Mouse (Mus musculus): Measurements from ENCODE around the gene Prss56.

Prss56 gene

GRCm38 (mm10) chr1:87183013-87183412 lies at the start of gene Prss56:
Prss56 (plus strand) TSS chr1:87183313.
- no peak for DNase-seq (ENCODE audit: low read depth, low spot score)

DNA sequence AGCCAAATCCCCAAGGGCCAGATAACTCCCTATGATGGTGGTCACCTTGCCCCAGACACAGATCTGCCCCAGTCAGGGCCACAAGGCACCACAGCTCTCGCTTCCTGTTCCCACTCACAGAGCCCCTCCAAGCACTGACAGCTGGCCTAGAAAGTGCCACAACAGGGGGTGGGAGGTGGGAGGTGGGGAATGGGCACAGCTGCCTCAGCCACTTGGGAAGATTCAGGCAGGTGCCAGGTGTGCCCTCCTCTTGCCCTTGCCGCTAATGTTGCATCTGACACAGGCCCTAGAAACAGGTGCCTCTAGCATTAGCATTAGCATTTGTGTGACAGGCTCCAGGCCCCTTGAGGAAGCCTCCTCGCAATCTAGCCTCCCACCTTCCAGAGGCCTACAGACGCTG lies 41.6 kb upstream of the Prss56 start:
- no peak for DNase-seq (ENCODE audit: low read depth, low spot score)

- no peak for DNase-seq (ENCODE audit: low read depth, low spot score)
Measured at GRCm38 (mm10) chr1:87142456-87142855, 40.7 kb upstream of the Prss56 start.

DNA sequence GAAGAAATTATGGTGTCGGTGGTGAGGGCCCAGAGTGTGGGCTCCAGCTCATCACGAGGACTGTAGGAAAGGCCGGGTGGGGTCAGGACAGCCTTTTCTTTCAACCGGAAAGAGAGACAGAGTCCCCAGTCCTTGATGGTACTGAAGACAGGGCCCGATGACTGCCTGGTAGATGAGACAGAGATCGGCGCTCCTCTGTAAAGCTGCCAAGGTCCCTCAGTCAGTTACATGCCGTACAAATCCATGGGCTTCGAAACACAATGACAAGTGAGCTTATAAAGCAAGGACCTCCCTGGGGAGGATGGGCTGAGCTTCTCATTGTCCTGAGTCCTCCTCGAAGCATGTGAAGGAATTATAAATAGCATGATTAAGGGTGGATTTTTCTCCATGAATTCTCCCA lies 40.0 kb upstream of the Prss56 start:
- DNase-seq (ENCODE audit: low read depth, low spot score) = no peak

GRCm38 (mm10) chr1:87149422-87149821 lies 33.7 kb upstream of the Prss56 start:
- no peak for DNase-seq (ENCODE audit: low read depth, low spot score)

DNA sequence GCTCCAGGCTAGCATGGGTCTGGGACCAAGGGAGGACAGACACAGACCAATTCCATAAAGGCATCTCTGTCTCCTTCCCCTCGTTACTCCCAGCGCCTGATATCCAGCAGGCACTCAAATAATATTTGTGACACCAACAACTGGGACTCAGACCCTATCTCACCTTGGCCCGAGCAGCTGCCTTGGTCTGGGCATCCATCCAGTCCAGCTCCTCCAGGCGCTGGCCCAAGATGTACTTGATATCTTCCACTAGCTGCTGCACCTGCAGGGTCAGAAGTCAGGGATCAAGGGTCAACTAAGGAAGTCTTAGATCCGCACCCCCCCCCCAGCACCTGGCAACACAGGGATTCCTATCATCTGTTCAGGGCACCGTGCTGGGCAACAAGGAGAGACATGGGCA lies 31.8 kb upstream of the Prss56 start:
- DNase-seq (ENCODE audit: low read depth, low spot score) = no peak

DNA sequence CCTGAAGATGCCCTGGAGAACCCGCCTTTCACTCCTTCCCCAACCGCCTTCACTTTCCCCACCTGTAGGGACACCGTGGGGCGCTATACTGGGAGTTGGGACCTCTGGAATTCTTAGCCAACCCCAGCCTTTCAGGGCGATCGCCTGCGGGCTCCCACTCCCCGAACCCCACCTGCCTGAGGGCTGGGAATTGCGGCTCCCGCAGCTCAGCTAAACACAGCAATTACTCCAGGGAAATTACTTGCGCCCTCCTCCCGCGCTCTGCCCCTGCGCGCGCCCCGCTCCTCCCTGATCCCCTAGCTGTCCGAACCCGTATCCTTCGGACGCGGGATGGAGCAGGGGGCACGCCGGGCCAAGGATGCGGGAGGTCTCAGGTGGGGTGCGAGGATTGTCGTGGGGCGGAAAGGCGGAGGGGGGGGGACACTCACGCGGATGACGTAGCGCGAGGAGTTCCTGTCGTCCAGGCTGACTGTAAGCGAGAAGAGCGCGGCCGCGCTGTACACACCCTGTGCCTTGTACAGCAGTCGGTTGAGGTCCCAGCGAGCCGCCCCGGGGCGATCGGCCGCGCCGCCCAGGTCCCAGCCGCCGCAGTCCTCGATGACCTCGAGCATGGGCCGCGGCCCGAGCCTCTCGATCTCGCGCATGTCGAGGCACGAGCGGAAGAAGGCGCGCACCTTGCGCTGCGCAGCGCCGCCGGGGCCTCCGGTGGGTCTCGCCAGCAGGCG lies 29.2 kb upstream of the Prss56 start:
- DNase-seq (ENCODE audit: low read depth, low spot score) = no peak

DNA sequence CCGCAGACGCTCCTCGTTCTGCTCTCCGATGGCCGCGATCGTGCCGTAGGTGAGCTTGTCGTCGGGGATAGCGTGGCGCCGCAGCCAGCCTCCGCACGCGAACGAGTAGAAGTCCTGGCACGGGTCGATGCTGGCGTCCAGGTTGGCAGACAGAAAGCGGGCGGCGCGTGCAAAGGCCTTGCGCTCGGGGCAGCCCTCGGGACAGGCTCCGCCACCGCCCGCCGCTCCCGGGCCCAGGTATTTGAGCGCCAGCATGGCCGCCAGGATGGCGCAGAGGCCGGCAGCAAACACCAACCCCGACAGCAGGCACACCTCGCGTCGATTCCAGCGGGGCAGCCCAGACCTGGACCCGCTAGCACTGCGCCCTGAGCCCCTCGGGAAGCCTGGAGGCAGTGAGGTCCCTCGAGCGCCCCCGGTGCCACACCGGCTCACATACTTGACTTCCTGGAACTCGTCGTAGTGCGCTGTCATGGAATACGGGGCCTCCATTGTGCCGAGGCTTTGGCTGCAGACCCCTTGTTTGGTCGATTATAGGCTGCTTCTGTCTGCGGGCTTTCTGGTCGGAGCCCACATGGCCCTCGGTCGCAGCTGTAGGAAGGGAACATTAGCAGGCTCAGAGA lies 28.5 kb upstream of the Prss56 start:
- DNase-seq (ENCODE audit: low read depth, low spot score) = no peak

DNA sequence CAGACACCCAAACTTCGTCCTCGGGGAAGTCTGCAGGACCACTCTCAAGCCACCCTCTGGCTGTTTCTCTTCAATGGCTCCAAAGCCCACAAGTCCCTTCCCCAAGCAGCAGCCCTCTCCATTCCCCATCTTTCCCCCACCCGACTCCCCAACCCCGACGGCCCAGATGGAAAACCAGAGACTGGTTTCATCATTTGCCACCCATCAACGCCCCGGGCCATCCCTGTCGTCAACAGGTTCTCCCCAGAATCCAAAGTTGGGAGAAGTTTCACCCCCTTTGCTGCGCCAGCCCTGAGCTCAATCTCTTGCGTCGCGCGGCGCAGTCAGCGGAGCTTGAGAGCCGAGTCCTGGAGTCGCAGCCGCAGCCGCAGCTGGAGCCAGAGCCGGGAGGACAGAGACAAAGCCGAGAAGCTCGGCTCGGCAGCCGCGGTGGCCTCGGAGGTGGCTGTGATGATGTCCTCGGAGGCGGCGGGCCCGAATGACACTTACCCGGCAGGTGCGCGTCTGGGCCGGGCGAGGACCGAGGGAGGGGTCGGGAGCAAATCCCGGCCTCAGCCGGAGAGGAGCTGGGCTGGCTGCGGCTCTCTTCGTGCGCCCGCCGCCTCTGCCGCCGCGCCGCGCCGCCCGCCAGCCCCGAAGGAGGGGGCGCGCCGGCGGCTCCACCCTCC lies 27.4 kb upstream of the Prss56 start:
- no peak for DNase-seq (ENCODE audit: low read depth, low spot score)

DNA sequence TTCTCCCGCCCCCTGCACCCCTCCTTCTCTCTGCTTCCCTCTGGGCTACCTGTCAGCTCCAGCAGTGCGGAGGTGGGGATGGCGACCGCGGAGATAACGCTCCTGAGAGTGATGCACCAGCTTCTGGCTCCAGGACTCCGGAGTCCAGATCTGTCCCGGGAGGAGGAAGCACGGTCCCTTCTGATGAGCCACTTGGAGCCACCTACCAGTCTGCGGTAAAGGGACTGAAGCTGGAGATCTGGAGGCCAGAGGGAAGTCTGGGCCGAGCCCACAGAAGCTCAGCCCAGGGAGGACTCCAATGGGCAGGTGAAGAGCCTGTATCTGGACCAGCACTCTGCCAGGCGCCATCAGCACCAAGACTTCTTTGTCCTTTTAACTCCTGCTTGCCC lies 26.9 kb upstream of the Prss56 start, which contains the start of gene Ecel1:
TSS of gene Ecel1 (minus strand) at position 323 of the 389 bp plus-strand sequence.
- DNase-seq (ENCODE audit: low read depth, low spot score) = no peak

GRCm38 (mm10) chr1:87159396-87159795 lies 23.7 kb upstream of the Prss56 start:
- no peak for DNase-seq (ENCODE audit: low read depth, low spot score)

DNA sequence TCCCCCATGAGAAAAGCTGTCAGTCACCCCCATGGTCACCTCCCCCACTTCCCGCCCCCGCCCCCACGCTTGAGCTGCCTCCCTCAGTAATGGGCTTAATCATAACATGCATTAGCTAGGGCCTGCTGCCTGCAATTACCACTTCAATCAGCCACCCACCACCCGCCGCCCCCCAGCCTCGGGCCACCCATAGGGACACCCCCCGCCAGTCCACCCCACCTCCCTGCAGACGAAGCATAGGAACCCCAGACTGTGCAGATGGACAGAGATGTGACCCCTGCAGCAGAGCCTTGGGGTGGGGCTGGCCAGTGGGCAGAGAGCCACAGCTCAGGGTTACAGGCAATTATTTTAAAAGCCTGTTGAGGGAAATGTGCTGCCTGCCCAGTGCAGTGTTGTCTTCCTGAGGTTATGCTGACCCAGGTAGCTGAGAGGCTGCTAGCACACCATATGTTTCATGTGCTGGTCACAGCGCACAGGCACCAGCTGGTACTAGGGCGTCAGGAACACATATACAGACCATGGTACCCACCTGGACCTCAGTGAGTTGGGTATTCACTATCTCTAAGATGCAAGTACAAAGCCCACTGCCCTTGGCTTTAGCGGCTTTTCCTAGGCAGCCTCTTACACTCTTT lies 18.8 kb upstream of the Prss56 start:
- DNase-seq (ENCODE audit: low read depth, low spot score) = no peak

DNA sequence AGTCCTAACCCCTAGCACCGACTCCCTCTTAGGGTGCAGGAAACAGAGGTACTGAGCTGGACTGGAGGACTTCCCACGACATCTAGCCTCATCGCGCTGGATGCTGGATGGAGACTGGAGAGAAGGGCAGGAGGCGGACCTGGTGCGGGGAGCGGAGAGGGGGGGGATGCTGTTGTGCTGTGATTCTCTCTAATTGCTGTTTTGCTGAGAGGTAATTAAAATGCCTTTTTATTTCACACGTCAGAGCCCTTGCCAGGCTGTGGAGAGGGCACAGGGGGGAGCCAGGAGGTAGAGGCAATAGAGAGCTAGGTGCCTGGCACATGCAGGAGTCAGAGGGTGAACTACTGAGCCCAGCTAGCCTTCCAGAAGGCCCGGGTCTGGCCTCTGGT lies 18.3 kb upstream of the Prss56 start:
- no peak for DNase-seq (ENCODE audit: low read depth, low spot score)

GRCm38 (mm10) chr1:87170458-87170857 lies 12.7 kb upstream of the Prss56 start:
- DNase-seq (ENCODE audit: low read depth, low spot score) = no peak

GRCm38 (mm10) chr1:87171312-87171711 lies 11.8 kb upstream of the Prss56 start:
- no peak for DNase-seq (ENCODE audit: low read depth, low spot score)

GRCm38 (mm10) chr1:87172316-87172715 lies 10.8 kb upstream of the Prss56 start:
- no peak for DNase-seq (ENCODE audit: low read depth, low spot score)

DNA sequence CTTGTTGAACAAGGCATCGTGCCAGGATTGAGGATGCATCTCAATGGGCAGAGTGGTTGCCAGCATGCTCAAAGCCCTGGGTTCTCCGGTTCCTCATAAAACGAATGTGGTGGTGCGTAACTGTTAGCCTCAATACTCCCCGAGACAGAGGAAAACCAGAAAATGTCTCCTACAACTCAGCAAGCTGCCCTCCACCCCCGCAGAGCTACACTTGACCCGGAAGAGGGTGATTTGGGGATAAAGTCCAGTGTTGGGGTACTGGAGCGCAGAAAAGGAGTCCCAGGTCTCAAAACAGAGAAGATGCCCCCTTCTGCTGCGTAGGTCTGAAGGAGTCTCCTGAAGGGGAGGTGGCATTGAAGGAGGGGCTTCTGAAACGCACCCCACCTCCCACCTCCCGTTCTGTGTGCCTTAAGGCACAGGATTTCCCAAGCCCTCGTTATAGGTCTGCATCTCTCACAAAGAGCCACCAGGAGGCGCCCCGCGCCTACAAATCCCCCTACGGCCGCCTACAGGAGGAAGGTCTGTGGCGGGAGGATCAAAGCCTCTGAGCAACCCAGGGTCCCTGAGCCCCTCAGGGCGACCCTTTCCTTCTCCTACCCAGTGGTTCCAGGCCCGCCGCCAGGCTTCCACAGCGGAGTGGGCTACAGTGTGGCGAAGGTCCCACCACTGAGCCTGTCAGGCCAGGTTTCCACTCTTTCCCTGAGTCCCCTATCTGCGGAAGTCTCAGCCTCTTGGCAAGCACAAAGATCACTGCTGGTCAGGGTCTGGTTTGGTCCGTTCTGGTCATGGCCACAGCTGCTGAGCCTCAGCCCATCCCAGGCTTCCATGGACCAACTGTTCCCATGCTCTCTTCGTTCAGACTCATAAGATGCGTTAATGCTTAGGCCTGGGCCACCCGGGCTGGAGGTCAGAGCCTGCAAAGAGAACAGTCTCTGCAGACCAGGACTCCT lies 8.8 kb upstream of the Prss56 start:
- no peak for DNase-seq (ENCODE audit: low read depth, low spot score)

DNA sequence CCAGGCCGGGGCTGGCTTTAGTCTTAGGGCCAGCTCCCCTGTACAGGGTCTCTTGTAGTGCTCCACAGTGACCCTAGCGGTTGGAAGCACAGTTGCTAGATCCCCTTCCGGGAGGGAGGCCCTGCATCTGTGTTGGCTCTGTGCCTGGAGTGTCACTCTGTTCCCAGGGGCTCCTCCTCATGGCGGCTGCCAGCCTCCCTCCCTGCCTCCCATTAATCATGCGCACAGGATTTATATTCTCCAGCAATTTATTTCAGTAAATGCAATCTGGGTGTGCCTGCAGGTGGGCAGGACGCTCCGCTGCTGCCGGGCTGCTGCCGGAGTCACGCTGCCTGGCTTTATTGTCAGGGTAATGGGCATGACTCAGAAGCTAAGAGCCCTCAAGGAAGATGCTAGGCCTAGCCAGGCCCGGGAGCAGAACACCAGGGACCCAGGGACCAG lies 7.2 kb upstream of the Prss56 start:
- no peak for DNase-seq (ENCODE audit: low read depth, low spot score)

GRCm38 (mm10) chr1:87180896-87181295 lies 2.2 kb upstream of the Prss56 start:
- no peak for DNase-seq (ENCODE audit: low read depth, low spot score)

DNA sequence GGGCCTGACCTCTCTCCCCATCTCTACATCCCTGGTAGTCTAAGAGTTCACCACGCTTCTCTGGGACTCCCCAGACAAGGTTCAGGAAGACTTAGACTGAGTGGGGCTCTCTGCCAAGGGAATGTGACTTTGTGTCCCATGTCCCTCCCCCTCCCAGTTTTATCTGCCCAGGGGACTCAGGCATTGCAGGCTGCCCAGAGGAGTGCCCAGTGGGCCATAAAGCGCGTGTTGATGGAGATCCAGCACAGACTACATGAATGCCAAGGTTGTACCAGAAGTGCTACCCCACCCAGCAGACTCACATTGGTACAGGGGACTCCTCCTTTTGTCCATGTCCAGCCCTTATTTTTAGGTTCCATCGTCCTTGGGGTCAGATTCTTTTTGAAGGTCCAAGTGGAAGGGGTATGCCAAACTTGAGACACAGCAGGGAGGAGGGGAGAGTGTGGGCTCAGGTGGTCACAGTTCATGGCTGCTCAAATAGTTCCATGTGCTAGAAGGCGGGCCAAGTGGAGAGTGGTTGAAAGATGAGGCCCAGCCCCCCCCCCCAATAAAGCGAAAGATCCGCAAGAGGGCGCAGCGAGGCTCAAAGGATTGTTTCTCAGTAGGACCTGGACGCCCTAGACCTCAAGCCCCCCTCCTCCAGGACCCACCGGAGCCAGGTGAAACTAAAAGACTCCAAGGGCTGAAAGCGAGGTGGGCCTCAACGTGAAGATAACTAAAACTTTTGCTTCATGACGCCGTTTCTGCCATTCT lies 1.1 kb downstream of the Prss56 start:
- no peak for DNase-seq (ENCODE audit: low read depth, low spot score)

DNA sequence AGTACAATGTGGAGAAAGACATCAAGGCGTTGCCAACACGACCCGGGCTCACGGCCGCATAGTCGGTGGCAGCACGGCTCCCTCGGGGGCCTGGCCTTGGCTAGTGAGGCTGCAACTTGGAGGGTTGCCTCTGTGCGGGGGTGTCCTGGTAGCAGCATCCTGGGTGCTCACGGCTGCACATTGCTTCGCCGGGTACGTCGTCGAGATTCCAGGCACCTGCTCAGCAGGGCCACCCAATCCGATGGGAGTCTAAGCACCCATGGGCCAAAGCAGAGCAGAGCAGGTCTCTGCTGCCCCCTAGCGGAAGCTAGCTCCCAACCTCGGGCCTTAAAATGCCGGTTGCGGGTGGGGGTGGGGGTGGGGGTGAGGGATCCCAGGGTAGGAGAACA lies 1.6 kb downstream of the Prss56 start:
- DNase-seq (ENCODE audit: low read depth, low spot score) = peak; percentile 19

Data from c-Kit-negative CD71-positive TER-119-positive erythroid progenitor cells, embryonic 14.5 days (primary cell).